Mouse (Mus musculus) heart, embryonic 16.5 days (tissue): Measurements from ENCODE around the gene Haspin. TPM values are rescaled to one million over a fixed set of nuclear protein-coding genes. Genes with fewer than 3 reads are reported as not detected.

Experiments used
- ATAC-seq: fragments of 200-750 bp; cut with Nextera tagmentation; replicated peaks from 2 replicates; pipeline ENCODE4 v1.8.0; 2017; ENCODE audit warnings: moderate number of reproducible peaks; ENCODE audit not compliant: insufficient read depth, low FRiP score; ENCODE audit errors: extremely low read depth
- H3K27ac ChIP-seq: fragments of 300-500 bp; sonication (generic); 2 replicates; pipeline ENCODE4 v1.5.1; 2014; ENCODE audit warnings: mild to moderate bottlenecking, low read length, control low read depth, moderate library complexity
- H3K27me3 ChIP-seq: fragments of 300-500 bp; sonication (generic); 2 replicates; pipeline ENCODE4 v1.6.1; 2014; ENCODE audit warnings: low read length, mixed read lengths; ENCODE audit not compliant: control insufficient read depth, insufficient read depth
- H3K36me3 ChIP-seq: fragments of 300-500 bp; sonication (generic); 2 replicates; pipeline ENCODE4 v1.6.1; 2014; ENCODE audit not compliant: control insufficient read depth, insufficient read depth
- H3K4me1 ChIP-seq: fragments of 300-500 bp; sonication (generic); 2 replicates; pipeline ENCODE4 v1.6.1; 2014; ENCODE audit warnings: low read length, mixed read lengths; ENCODE audit not compliant: control insufficient read depth, insufficient read depth
- H3K4me2 ChIP-seq: fragments of 300-500 bp; sonication (generic); 2 replicates; pipeline ENCODE4 v1.6.1; 2014; ENCODE audit warnings: low read depth, mild to moderate bottlenecking, control low read depth, low read length
- H3K4me3 ChIP-seq: fragments of 300-500 bp; sonication (generic); 2 replicates; pipeline ENCODE4 v1.5.1; 2014; ENCODE audit warnings: mild to moderate bottlenecking, control low read depth, low read length
- H3K9ac ChIP-seq: fragments of 300-500 bp; sonication (generic); 2 replicates; pipeline ENCODE4 v1.6.1; 2014; ENCODE audit warnings: low read length, control low read depth
- H3K9me3 ChIP-seq: fragments of 300-500 bp; sonication (generic); replicated peaks from 2 replicates; pipeline ENCODE4 v1.6.1; 2016; ENCODE audit warnings: low read length; ENCODE audit not compliant: control insufficient read depth
- WGBS: fragments of 180-500 bp; shearing (Covaris S2); extraction: QIAGEN DNeasy Blood & Tissue Kit; methylation state at CpG from one replicate; pipeline ENCODE4 v1.1.7; 2014; 5-methylcytosine and 5-hydroxymethylcytosine counted together
- polyA plus RNA-seq: library from polyadenylated mRNA; unstranded; fragments of >200 nt; fragmentation: Nextera tagmentation; extraction: Ambion mirVana; gene quantifications from 2 replicates; pipeline ENCODE4 v1.2.1, GENCODE M21; 2015

Haspin gene
- polyA plus RNA-seq, 1 experiment from 2014 or later, result 13.6 TPM

DNA sequence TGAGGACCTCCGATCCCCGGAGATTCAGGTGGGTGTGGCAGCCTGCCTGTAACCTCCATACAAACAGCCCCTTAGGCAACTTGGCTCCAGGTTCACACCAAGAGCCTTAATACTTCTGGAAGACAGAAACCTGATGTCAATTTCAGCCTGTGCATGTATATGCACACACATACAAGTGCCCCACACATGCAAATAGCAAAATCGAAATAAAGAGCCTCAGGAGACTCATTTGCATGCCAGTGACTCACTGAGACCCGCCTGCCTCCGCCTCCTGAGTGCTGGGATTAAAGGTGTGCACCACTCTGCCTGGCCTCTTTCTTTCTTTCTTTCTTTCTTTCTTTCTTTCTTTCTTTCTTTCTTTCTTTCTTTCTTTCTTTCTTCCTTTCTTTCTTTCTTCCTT is 39.2 kb downstream of the Haspin start:
- WGBS, result 60% methylated on average over 5 of the region's 5 CpGs
- no peak overlapping the region for H3K4me3 ChIP-seq
- no peaks in the 10 kb centered on the region for H3K36me3 ChIP-seq
- no peak overlapping the region for H3K4me2 ChIP-seq
- H3K27ac ChIP-seq, result no peak overlapping the region
- H3K9ac ChIP-seq, result no peak overlapping the region
- no peaks in the 10 kb centered on the region for H3K27me3 ChIP-seq
- no peak for ATAC-seq
- H3K9me3 ChIP-seq, result no peaks in the 10 kb centered on the region
- no peaks in the 10 kb centered on the region for H3K4me1 ChIP-seq

DNA sequence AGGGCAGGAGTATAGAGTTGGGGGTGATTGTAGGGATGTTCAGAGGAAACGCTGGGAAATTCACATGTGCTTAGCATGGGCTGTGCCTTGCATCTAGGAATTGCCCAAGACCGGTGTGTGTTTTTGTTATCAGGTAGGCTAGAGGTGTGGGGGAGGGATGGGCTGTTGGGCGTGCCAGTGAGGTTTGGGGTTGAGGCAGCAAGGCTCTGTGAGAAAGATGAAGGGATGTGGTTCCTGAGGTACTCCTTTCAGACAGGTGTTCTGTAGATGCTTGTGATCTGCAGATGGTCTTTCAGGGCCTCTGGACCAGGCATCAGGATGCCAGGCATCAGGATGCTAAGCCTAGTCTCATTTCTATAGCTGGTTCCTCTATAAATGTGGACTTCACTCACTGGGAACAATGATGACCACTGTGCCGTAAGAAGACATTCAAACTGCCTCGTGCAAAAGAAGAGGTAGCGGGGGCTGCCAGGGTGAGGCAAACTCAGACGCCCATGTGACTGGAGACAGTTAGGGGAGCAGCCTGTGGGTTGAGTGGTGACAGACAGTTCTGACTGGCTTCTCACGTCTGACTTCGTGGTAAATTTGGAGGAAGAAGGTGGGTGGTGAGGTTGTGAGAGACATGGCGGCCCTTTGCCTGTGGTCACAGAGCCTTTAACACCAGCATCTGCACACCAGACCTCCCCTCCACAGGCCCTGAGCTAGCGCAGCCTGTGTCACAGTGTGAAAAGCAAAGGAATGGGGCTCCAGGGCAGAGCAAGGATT is 43.7 kb downstream of the Haspin start:
- H3K27me3 ChIP-seq, result no peaks in the 10 kb centered on the region
- no peak overlapping the region for H3K27ac ChIP-seq
- no peaks in the 10 kb centered on the region for H3K9me3 ChIP-seq
- no peak overlapping the region for H3K9ac ChIP-seq
- 60% methylated on average over 11 of the region's 11 CpGs for WGBS
- H3K36me3 ChIP-seq, result no peaks in the 10 kb centered on the region
- peak; percentile 25 for ATAC-seq
- no peak overlapping the region for H3K4me3 ChIP-seq
- H3K4me2 ChIP-seq, result no peak overlapping the region
- no peaks in the 10 kb centered on the region for H3K4me1 ChIP-seq

DNA sequence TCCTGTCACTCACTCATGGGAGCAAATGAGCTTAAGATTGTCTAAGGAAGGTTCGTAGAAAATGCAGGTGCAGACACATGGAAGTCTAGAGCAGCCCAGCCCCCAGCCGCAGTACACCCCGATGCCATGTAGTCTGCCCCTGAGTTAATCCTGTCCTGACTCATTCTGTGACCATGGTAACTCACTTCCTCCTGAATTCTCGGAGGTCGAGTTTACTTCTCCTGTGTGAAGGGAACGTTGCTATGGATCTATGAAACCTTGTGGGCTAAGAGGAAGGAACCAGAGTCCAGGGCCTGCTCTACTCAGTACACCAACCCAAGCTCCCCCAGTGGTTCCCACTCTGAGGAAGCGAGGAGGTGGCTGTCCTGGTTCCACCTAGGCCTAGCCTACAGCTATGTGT is 45.2 kb downstream of the Haspin start:
- H3K36me3 ChIP-seq, result no peaks in the 10 kb centered on the region
- peaks cover 8% of the 10 kb centered on the region for H3K4me1 ChIP-seq
- H3K9ac ChIP-seq, result no peak overlapping the region
- H3K4me2 ChIP-seq, result no peak overlapping the region
- H3K27me3 ChIP-seq, result no peaks in the 10 kb centered on the region
- 69% methylated on average over 7 of the region's 7 CpGs for WGBS
- H3K4me3 ChIP-seq, result no peak overlapping the region
- no peak for ATAC-seq
- no peaks in the 10 kb centered on the region for H3K9me3 ChIP-seq
- H3K27ac ChIP-seq, result no peak overlapping the region

DNA sequence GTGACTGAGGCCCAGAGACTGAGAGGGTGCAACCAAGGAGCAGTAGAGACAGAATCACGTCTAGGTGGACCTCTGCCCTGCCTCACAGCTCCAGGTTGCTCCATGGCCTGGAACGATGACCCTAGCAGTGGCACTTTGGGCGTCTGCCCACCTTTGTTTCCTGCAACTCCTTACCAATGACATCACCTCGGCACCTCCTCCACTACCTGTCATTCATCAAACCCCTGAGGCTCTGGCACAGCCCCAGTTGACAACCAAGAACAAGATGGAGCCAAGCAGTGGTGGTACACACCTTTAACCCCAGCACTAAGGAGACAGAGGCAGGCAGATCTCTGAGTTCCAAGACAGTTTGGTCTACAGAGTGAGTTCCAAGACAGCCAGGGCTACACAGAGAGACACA is 46.0 kb downstream of the Haspin start:
- Histone ChIP-seq H3K4me2 (no peak overlapping the region), H3K27ac (no peak overlapping the region), H3K9me3 (no peaks in the 10 kb centered on the region), H3K4me3 (no peak overlapping the region), H3K9ac (no peak overlapping the region), H3K36me3 (no peaks in the 10 kb centered on the region), H3K27me3 (no peaks in the 10 kb centered on the region), H3K4me1 (peaks cover 12% of the 10 kb centered on the region)
- 76% methylated on average over 4 of the region's 4 CpGs for WGBS
- no peak for ATAC-seq

DNA sequence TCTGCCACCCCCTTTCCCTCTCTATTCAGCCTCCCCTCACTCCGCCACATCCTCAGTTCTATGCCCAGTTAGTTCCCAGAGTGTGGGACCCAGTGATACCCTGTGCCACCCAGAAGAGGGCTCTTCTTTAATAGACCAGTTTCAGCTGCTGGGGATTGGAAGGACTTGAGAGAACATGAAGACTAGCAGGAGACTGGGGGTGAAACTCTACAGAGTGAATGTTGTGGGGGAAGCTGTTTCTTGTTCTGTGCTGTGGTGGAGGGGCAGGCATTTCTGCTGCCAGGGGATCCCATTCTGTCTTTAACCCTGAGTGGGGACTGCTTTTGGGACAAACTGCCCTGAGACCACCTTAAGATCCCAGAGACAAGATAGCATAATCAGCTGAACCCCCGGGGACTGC is 47.3 kb downstream of the Haspin start:
- 79% methylated on average over 2 of the region's 2 CpGs for WGBS

DNA sequence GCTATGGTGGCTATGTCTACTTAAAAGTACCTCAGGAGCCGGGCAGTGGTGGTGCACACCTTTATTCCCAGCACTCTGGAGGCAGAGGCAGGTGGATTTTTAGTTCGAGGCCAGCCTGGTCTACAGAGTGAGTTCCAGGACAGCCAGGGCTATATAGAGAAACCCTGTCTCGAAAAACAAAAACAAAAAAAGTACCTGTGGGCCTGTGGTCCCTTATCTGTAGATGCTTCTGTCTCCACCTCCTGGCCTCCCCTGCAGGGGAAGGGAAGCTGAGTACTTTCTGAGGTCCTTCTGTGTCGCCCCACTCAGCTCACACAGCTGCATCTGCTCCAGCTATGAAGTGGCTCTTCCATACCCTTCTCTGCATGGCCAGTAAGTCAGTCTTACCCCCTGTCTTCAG is 47.8 kb downstream of the Haspin start, which contains the start of gene Itgae:
TSS of gene Itgae (plus strand) at position 301 of the 400 bp plus-strand sequence.
- WGBS, result 73% methylated on average over 4 of the region's 4 CpGs
- H3K9me3 ChIP-seq, result no peaks in the 10 kb centered on the region

More for the DNA sequence above, 47.3 kb downstream of the Haspin start:
- Histone ChIP-seq H3K4me3 (no peak overlapping the region), H3K27ac (no peak overlapping the region), H3K27me3 (no peaks in the 10 kb centered on the region), H3K9me3 (no peaks in the 10 kb centered on the region), H3K4me2 (no peak overlapping the region), H3K9ac (no peak overlapping the region), H3K36me3 (no peaks in the 10 kb centered on the region), H3K4me1 (peaks cover 12% of the 10 kb centered on the region)
- ATAC-seq, result no peak

DNA sequence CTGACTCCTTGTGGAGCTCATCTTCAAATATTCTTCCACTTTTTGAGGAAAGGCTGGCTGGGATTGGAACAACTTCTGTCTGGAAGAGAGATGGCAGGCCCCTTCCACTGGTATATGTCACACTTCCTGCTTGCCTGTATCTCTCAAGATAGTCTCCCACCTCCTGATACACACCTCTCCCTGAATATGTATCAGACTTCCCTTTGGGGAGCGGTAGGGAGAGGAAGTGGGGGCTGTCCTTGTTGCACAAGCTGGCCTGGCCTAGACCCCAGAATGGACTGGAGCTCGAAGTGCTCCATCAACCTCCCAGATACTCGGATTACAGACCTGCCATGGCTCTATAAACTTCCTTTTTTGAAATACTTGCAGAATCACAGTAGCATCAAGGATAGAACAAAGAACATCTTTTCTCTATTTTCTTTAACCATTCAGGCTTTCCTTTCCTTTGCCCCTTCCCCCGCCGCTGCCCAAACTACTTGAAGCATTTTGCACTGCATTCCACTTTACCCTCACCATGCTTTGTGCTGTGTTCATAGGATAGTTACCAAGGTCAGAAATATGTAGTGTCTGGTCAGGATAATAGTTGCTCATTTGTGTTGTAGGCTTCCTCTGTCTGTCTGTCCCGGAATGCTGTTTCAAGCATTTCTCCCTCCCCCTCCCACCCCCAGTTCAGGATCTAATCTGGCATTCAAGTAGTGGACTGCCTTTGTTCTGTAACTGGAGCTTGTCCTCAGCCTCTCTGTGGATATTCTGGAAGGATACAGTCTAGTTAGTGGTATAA is 50.2 kb downstream of the Haspin start:
- ATAC-seq, result no peak
- H3K27ac ChIP-seq, result no peak overlapping the region
- no peaks in the 10 kb centered on the region for H3K27me3 ChIP-seq
- no peaks in the 10 kb centered on the region for H3K9me3 ChIP-seq
- no peak overlapping the region for H3K4me2 ChIP-seq
- no peak overlapping the region for H3K9ac ChIP-seq
- H3K36me3 ChIP-seq, result peaks cover 3% of the 10 kb centered on the region; the same call in 1 of the 2 replicates
- peaks cover 23% of the 10 kb centered on the region for H3K4me1 ChIP-seq
- 44% methylated on average over 6 of the region's 6 CpGs for WGBS
- no peak overlapping the region for H3K4me3 ChIP-seq

More for the DNA sequence above, 47.8 kb downstream of the Haspin start, which contains the start of gene Itgae:
- Histone ChIP-seq H3K4me1 (peaks cover 16% of the 10 kb centered on the region), H3K36me3 (no peaks in the 10 kb centered on the region), H3K27me3 (no peaks in the 10 kb centered on the region), H3K9ac (no peak within 1 kb of the TSS), H3K4me2 (no peak within 1 kb of the TSS), H3K27ac (no peak within 1 kb of the TSS), H3K4me3 (no peak within 1 kb of the TSS)
- ATAC-seq, result no peak
